Mouse (Mus musculus): ENCODE results near the gene Klk7. TPM values are rescaled to one million over a fixed set of nuclear protein-coding genes. Genes with fewer than 3 reads are reported as not detected.

Gene Klk7
- total RNA-seq, 4 experiments from 2014 or later, result 0.20 to 0.87 (median 0.46) TPM

Other genes starting within 250 kb of the Klk7 start
- 1 to 10 TPM; 5.5 to 7.2 (median 6.4) TPM for gene Zfp658, start 249.0 kb upstream of the Klk7 start, total RNA-seq (2022)
- 10 to 100 TPM; 18.5 to 20.4 (median 19.2) TPM for gene Zfp719, start 231.7 kb upstream of the Klk7 start, total RNA-seq (2022)
- gene Zfp819, start 204.1 kb upstream of the Klk7 start, total RNA-seq (2022), result under 1 TPM in 2 of 4 experiments, not detected in 2; 0.14 to 0.25 TPM
- gene Ceacam18, start 176.6 kb upstream of the Klk7 start, total RNA-seq (2022), result under 1 TPM in 1 of 4 experiments, not detected in 3; 0.31 TPM
- 1 to 10 TPM; 1.3 to 2.6 (median 1.5) TPM for gene Siglece, start 151.1 kb upstream of the Klk7 start, total RNA-seq (2022)
- 10 to 100 TPM in 1 of 4 experiments, 1 to 10 TPM in 3; 7.5 to 12.3 (median 9.8) TPM for gene Ctu1, start 139.3 kb upstream of the Klk7 start, total RNA-seq (2022)
- gene Klk14, start 120.9 kb upstream of the Klk7 start, total RNA-seq (2022), result not detected
- gene Klk13, start 98.7 kb upstream of the Klk7 start, total RNA-seq (2022), result not detected
- not detected for gene Klk12, start 42.4 kb upstream of the Klk7 start, total RNA-seq (2022)
- not detected for gene Klk11, start 36.7 kb upstream of the Klk7 start, total RNA-seq (2022)
- gene Klk10, start 30.3 kb upstream of the Klk7 start, total RNA-seq (2022), result 1 to 10 TPM in 2 of 4 experiments, under 1 TPM in 2; 0.92 to 1.5 (median 1.3) TPM
- under 1 TPM in 1 of 4 experiments, not detected in 3; 0.23 TPM for gene Klk9, start 19.4 kb upstream of the Klk7 start, total RNA-seq (2022)
- gene Klk8, start 13.7 kb upstream of the Klk7 start, total RNA-seq (2022), result 10 to 100 TPM; 18.3 to 25.9 (median 23.2) TPM
- 10 to 100 TPM in 1 of 4 experiments, 1 to 10 TPM in 2, under 1 TPM in 1; 0.66 to 11.7 (median 4.5) TPM for gene Klk6, start 13.2 kb downstream of the Klk7 start, total RNA-seq (2022)
- gene Klk5, start 30.7 kb downstream of the Klk7 start, total RNA-seq (2022), result not detected
- gene Klk4, start 69.9 kb downstream of the Klk7 start, total RNA-seq (2022), result not detected
- not detected for gene Klk15, start 122.4 kb downstream of the Klk7 start, total RNA-seq (2022)
- not detected for gene Klk1b8, start 139.4 kb downstream of the Klk7 start, total RNA-seq (2022)
- not detected for gene Klk1b1, start 155.5 kb downstream of the Klk7 start, total RNA-seq (2022)
- not detected for gene Klk1b9, start 164.8 kb downstream of the Klk7 start, total RNA-seq (2022)
- gene Klk1b11, start 184.6 kb downstream of the Klk7 start, total RNA-seq (2022), result not detected
- gene Klk1b26, start 200.9 kb downstream of the Klk7 start, total RNA-seq (2022), result not detected
- gene Klk1b27, start 241.0 kb downstream of the Klk7 start, total RNA-seq (2022), result not detected